21 mouse cellular contexts compared by ENCODE assay signal in genomic region chr9:48126815-48127214, GRCm38 (mm10). TPM values are rescaled to one million over a fixed set of nuclear protein-coding genes. Genes with fewer than 3 reads are reported as not detected.
DNase-seq lines count a peak whose midpoint lies in the region; ATAC-seq and TF ChIP-seq lines count a peak whose summit lies in the region.
"Had no signal": no experiment of that assay in that cellular context is flagged by ENCODE, and none has a peak within 500 bp of the region (broad histone marks: within the 10 kb centered on the region; RNA-seq: fewer than 3 reads in every experiment).

No protein-coding gene starts in this region.

- no peak overlapping the region for H3K4me2 ChIP-seq in hindbrain, postnatal 0 days (ENCODE audit: low read depth, low read length)
- H3K4me2 ChIP-seq in hindbrain, embryonic 12.5 days (replicated peaks): no peak overlapping the region
- no peak overlapping the region for H3K4me2 ChIP-seq in lung, embryonic 14.5 days
- no peak overlapping the region for H3K4me2 ChIP-seq in stomach, postnatal 0 days (replicated peaks; ENCODE audit: low read depth)
- H3K4me2 ChIP-seq: embryonic facial prominence, embryonic 13.5 days; forebrain, embryonic 13.5 days; hindbrain, embryonic 15.5 days had no signal

- ATAC-seq in hindbrain, postnatal 0 days: no peak
- no peak for ATAC-seq in hindbrain, embryonic 12.5 days (ENCODE audit: low FRiP score)
- no peak for ATAC-seq in lung, embryonic 14.5 days (ENCODE audit: insufficient read depth)
- ATAC-seq in stomach, postnatal 0 days (ENCODE audit: low FRiP score, low TSS enrichment): no peak
- ATAC-seq: forebrain, embryonic 13.5 days; inflammation-experienced regulatory T-cells, adult 6 months had no signal

- no peak overlapping the region for H3K4me3 ChIP-seq in hindbrain, postnatal 0 days (ENCODE audit: low read length)
- no peak overlapping the region for H3K4me3 ChIP-seq in hindbrain, embryonic 12.5 days
- no peak overlapping the region for H3K4me3 ChIP-seq in lung, embryonic 14.5 days (ENCODE audit: low read depth, low read length)
- H3K4me3 ChIP-seq in stomach, postnatal 0 days (ENCODE audit: low read depth, low read length): no peak overlapping the region
- H3K4me3 ChIP-seq: embryonic facial prominence, embryonic 13.5 days; forebrain, embryonic 13.5 days; gastrocnemius, adult 2 months; heart, embryonic 10.5 days; hindbrain, embryonic 10.5 days; hindbrain, embryonic 15.5 days had no signal

- H3K27me3 ChIP-seq in hindbrain, postnatal 0 days (ENCODE audit: insufficient read depth, low read length): no peaks in the 10 kb centered on the region
- H3K27me3 ChIP-seq in hindbrain, embryonic 12.5 days: peaks cover 3% of the 10 kb centered on the region; the same call in 1 of the 2 replicates
- no peaks in the 10 kb centered on the region for H3K27me3 ChIP-seq in lung, embryonic 14.5 days (ENCODE audit: insufficient read depth, low read length)
- no peaks in the 10 kb centered on the region for H3K27me3 ChIP-seq in stomach, postnatal 0 days (ENCODE audit: control insufficient read depth, insufficient read depth, low read length)
- H3K27me3 ChIP-seq: embryonic facial prominence, embryonic 13.5 days; hindbrain, embryonic 15.5 days had no signal

- no peaks in the 10 kb centered on the region for H3K4me1 ChIP-seq in hindbrain, postnatal 0 days (ENCODE audit: insufficient read depth, low read length)
- no peaks in the 10 kb centered on the region for H3K4me1 ChIP-seq in hindbrain, embryonic 12.5 days
- H3K4me1 ChIP-seq in lung, embryonic 14.5 days (ENCODE audit: insufficient read depth): no peaks in the 10 kb centered on the region
- no peaks in the 10 kb centered on the region for H3K4me1 ChIP-seq in stomach, postnatal 0 days (replicated peaks; ENCODE audit: control insufficient read depth, insufficient read depth)
- H3K4me1 ChIP-seq: embryonic facial prominence, embryonic 13.5 days; forebrain, embryonic 13.5 days; heart, embryonic 10.5 days; hindbrain, embryonic 10.5 days; hindbrain, embryonic 15.5 days had no signal

- TF ChIP-seq EP300 in stomach, postnatal 0 days (optimal IDR thresholded peaks at IDR 0.05): no peak

- DNase-seq in hindbrain, postnatal 0 days (ENCODE audit: low spot score): peak; percentile 22
- no peak for DNase-seq in lung, embryonic 14.5 days
- DNase-seq in lung, adult 18-20 months: no peak
- no peak for DNase-seq in brain, embryonic 14.5 days (ENCODE audit: low read depth)
- DNase-seq in stomach, postnatal 0 days (ENCODE audit: low spot score): no peak
- no peak for DNase-seq in urinary bladder, adult 2 months (ENCODE audit: low spot score)
- DNase-seq: adrenal gland, postnatal 10 days; cerebellum, adult 11-12 months; cerebellum, adult 9-10 months; cerebellum, postnatal 25 days; gastrocnemius, adult 2 months; gastrocnemius, postnatal 25 days; heart, postnatal 14 days had no signal

- no peaks in the 10 kb centered on the region for H3K36me3 ChIP-seq in hindbrain, postnatal 0 days (ENCODE audit: insufficient read depth, low read length)
- H3K36me3 ChIP-seq in hindbrain, embryonic 12.5 days: no peaks in the 10 kb centered on the region
- no peaks in the 10 kb centered on the region for H3K36me3 ChIP-seq in lung, embryonic 14.5 days (ENCODE audit: insufficient read depth)
- H3K36me3 ChIP-seq in stomach, postnatal 0 days (ENCODE audit: control insufficient read depth, insufficient read depth, low read length): no peaks in the 10 kb centered on the region
- H3K36me3 ChIP-seq: embryonic facial prominence, embryonic 13.5 days; G1E; heart, embryonic 10.5 days; hindbrain, embryonic 10.5 days; hindbrain, embryonic 15.5 days had no signal

- no peak overlapping the region for H3K27ac ChIP-seq in hindbrain, postnatal 0 days
- H3K27ac ChIP-seq in hindbrain, embryonic 12.5 days: no peak overlapping the region
- no peak overlapping the region for H3K27ac ChIP-seq in lung, embryonic 14.5 days (ENCODE audit: low read depth)
- H3K27ac ChIP-seq in stomach, postnatal 0 days (replicated peaks): no peak overlapping the region
- H3K27ac ChIP-seq: embryonic facial prominence, embryonic 13.5 days; forebrain, embryonic 13.5 days; gastrocnemius, adult 2 months; heart, embryonic 10.5 days; hindbrain, embryonic 10.5 days; hindbrain, embryonic 15.5 days had no signal

- WGBS in hindbrain, postnatal 0 days: 45% methylated on average over 3 of the region's 3 CpGs
- WGBS in hindbrain, embryonic 12.5 days: 49% methylated on average over 3 of the region's 3 CpGs
- 26% methylated on average over 3 of the region's 3 CpGs for WGBS in lung, embryonic 14.5 days
- WGBS in stomach, postnatal 0 days: 23% methylated on average over 3 of the region's 3 CpGs

- no peaks in the 10 kb centered on the region for H3K9me3 ChIP-seq in hindbrain, postnatal 0 days (ENCODE audit: low read length)
- no peaks in the 10 kb centered on the region for H3K9me3 ChIP-seq in hindbrain, embryonic 12.5 days (replicated peaks)
- H3K9me3 ChIP-seq in lung, embryonic 14.5 days (ENCODE audit: low read depth, low read length): no peaks in the 10 kb centered on the region
- no peaks in the 10 kb centered on the region for H3K9me3 ChIP-seq in stomach, postnatal 0 days (ENCODE audit: control insufficient read depth, low read length)
- H3K9me3 ChIP-seq: embryonic facial prominence, embryonic 13.5 days; forebrain, embryonic 13.5 days; G1E; heart, embryonic 10.5 days; hindbrain, embryonic 10.5 days; hindbrain, embryonic 15.5 days had no signal

- TF ChIP-seq POLR2A in brain, embryonic 14.5 days (IDR thresholded peaks at IDR 0.05; ENCODE audit: borderline replicate concordance, extremely low read depth, insufficient read depth, insufficient read length, poor library complexity, severe bottlenecking): no peak

- no peak overlapping the region for H3K9ac ChIP-seq in hindbrain, postnatal 0 days (replicated peaks; ENCODE audit: low read length)
- no peak overlapping the region for H3K9ac ChIP-seq in hindbrain, embryonic 12.5 days
- H3K9ac ChIP-seq in lung, embryonic 14.5 days: no peak overlapping the region
- H3K9ac ChIP-seq in stomach, postnatal 0 days (ENCODE audit: low read length): no peak overlapping the region
- H3K9ac ChIP-seq: embryonic facial prominence, embryonic 13.5 days; forebrain, embryonic 13.5 days; hindbrain, embryonic 15.5 days had no signal

- TF ChIP-seq CTCF in hindbrain, postnatal 0 days (IDR thresholded peaks at IDR 0.05; ENCODE audit: low read depth): peak; percentile 56
- peak; percentile 25; the same call in 1 of the 2 replicates for TF ChIP-seq CTCF in lung, embryonic 14.5 days (IDR thresholded peaks at IDR 0.05; ENCODE audit: low read depth)
- TF ChIP-seq CTCF in brain, embryonic 14.5 days (IDR thresholded peaks at IDR 0.05; ENCODE audit: borderline replicate concordance, extremely low read depth, insufficient read depth, insufficient read length): peak; percentile 15; the same call in 1 of the 2 replicates
- TF ChIP-seq CTCF in stomach, postnatal 0 days (IDR thresholded peaks at IDR 0.05; ENCODE audit: low read depth): peak; percentile 25; the same call in 1 of the 2 replicates

RNA-seq across cellular contexts. Expression of gene Nxpe4, which starts 35.0 kb away (rescaled TPM):
- 17.1 and 20.9 TPM in 2 replicates for total RNA-seq in hindbrain, postnatal 0 days (2014; rRNA removed)
- polyA plus RNA-seq in hindbrain, postnatal 0 days (2015; fragmentation: Nextera tagmentation; extraction: Ambion mirVana): 10.4 and 10.8 TPM in 2 replicates
- polyA plus RNA-seq in hindbrain, embryonic 12.5 days (2016; fragmentation: Nextera tagmentation; extraction: Ambion mirVana): 7.7 and 8.1 TPM in 2 replicates
- 6.2 and 6.9 TPM in 2 replicates for polyA plus RNA-seq in lung, embryonic 14.5 days (2014; fragmentation: Nextera tagmentation; extraction: Ambion mirVana)
- polyA plus RNA-seq in brain, embryonic 14.5 days (2012; rRNA removed): 5.2 and 6.7 TPM in 2 replicates
- 3.5 and 3.6 TPM in 2 replicates for polyA plus RNA-seq in stomach, postnatal 0 days (2015; fragmentation: Nextera tagmentation; extraction: Ambion mirVana)
- 7.1 and 7.4 TPM in 2 replicates for polyA plus RNA-seq in urinary bladder, adult 2 months (2012; rRNA removed)
